Mouse (Mus musculus): ENCODE data around the gene Rabgap1l. TPM values are rescaled to one million over a fixed set of nuclear protein-coding genes. Genes with fewer than 3 reads are reported as not detected.

The Rabgap1l gene
- total and polyA plus RNA-seq, 2 experiments from 2014 or later: 34.1 to 110 TPM

DNA sequence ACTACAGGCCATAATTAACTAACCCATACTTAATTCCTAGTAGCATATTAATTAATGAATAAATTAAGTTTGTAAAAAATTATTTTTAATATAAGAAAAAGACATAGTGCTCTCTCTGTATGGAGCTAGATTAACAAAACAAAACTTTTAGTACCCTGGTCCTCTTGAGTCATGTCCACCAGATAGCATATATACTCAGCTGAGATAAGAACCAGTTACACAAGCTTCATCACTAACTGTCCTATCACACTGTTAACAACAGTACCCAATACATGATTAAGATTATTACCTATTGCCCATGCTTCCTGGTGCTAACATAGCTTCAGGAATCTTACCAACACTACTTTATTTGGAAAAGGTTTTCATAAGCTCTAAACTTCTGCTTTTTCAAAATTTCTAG, 82.5 kb downstream of the Rabgap1l start:
- H3K4me3 ChIP-seq (ENCODE audit: low read depth, low read length): no peak overlapping the region
- H3K27ac ChIP-seq (ENCODE audit: low read depth, low read length): no peak overlapping the region
- no peak overlapping the region for H3K4me2 ChIP-seq (ENCODE audit: low read depth, low read length, poor library complexity, severe bottlenecking)
- ATAC-seq (ENCODE audit: low FRiP score) (no peak), DNase-seq (ENCODE audit: low spot score) (no peak)
- no peaks in the 10 kb centered on the region for H3K9me3 ChIP-seq (ENCODE audit: low read length)
- H3K27me3 ChIP-seq (ENCODE audit: insufficient read depth, low read length): no peaks in the 10 kb centered on the region
- no peak for TF ChIP-seq CTCF (IDR thresholded peaks at IDR 0.05)
- no peaks in the 10 kb centered on the region for H3K4me1 ChIP-seq (ENCODE audit: insufficient read depth, low read length)
- no peaks in the 10 kb centered on the region for H3K36me3 ChIP-seq (ENCODE audit: insufficient read depth, low read length)
- no peak overlapping the region for H3K9ac ChIP-seq (replicated peaks; ENCODE audit: low read length, poor library complexity, severe bottlenecking)

- DNase-seq (ENCODE audit: low spot score) (no peak), ATAC-seq (ENCODE audit: low FRiP score) (no peak)
- 94% methylated on average over 2 of the region's 2 CpGs for whole genome bisulfite sequencing
These were observed 88.4 kb downstream of the Rabgap1l start for GRCm38 (mm10) chr1:160704596-160704995.

GRCm38 (mm10) chr1:160703813-160704212, 89.2 kb downstream of the Rabgap1l start:
- no peaks in the 10 kb centered on the region for H3K4me1 ChIP-seq (ENCODE audit: insufficient read depth, low read length)
- H3K9ac ChIP-seq (replicated peaks; ENCODE audit: low read length, poor library complexity, severe bottlenecking): no peak overlapping the region
- no peaks in the 10 kb centered on the region for H3K27me3 ChIP-seq (ENCODE audit: insufficient read depth, low read length)
- no peak for ATAC-seq (ENCODE audit: low FRiP score)
- no peak overlapping the region for H3K27ac ChIP-seq (ENCODE audit: low read depth, low read length)
- 0 out of 2 replicates have a peak, but pooled peaks cover 5% of the 10 kb centered on the region for H3K36me3 ChIP-seq (ENCODE audit: insufficient read depth, low read length)
- H3K4me2 ChIP-seq (ENCODE audit: low read depth, low read length, poor library complexity, severe bottlenecking): no peak overlapping the region
- no peak overlapping the region for H3K4me3 ChIP-seq (ENCODE audit: low read depth, low read length)
- DNase-seq (ENCODE audit: low spot score): no peak
- 98% methylated on average over 6 of the region's 6 CpGs for WGBS
- no peaks in the 10 kb centered on the region for H3K9me3 ChIP-seq (ENCODE audit: low read length)
- TF ChIP-seq CTCF (IDR thresholded peaks at IDR 0.05): no peak

More at GRCm38 (mm10) chr1:160704596-160704995, 88.4 kb downstream of the Rabgap1l start:
- no peak for TF ChIP-seq CTCF (IDR thresholded peaks at IDR 0.05)
- Histone ChIP-seq H3K4me2 (ENCODE audit: low read depth, low read length, poor library complexity, severe bottlenecking) (no peak overlapping the region), H3K4me1 (ENCODE audit: insufficient read depth, low read length) (no peaks in the 10 kb centered on the region), H3K9me3 (ENCODE audit: low read length) (no peaks in the 10 kb centered on the region), H3K27ac (ENCODE audit: low read depth, low read length) (no peak overlapping the region), H3K4me3 (ENCODE audit: low read depth, low read length) (no peak overlapping the region), H3K36me3 (ENCODE audit: insufficient read depth, low read length) (0 out of 2 replicates have a peak, but pooled peaks cover 5% of the 10 kb centered on the region), H3K27me3 (ENCODE audit: insufficient read depth, low read length) (no peaks in the 10 kb centered on the region), H3K9ac (replicated peaks; ENCODE audit: low read length, poor library complexity, severe bottlenecking) (no peak overlapping the region)

GRCm38 (mm10) chr1:160693094-160693447, 99.9 kb downstream of the Rabgap1l start:
- Histone ChIP-seq H3K27ac (ENCODE audit: low read depth, low read length) (no peak overlapping the region), H3K9ac (replicated peaks; ENCODE audit: low read length, poor library complexity, severe bottlenecking) (no peak overlapping the region), H3K4me2 (ENCODE audit: low read depth, low read length, poor library complexity, severe bottlenecking) (no peak overlapping the region), H3K4me3 (ENCODE audit: low read depth, low read length) (no peak overlapping the region), H3K27me3 (ENCODE audit: insufficient read depth, low read length) (no peaks in the 10 kb centered on the region), H3K4me1 (ENCODE audit: insufficient read depth, low read length) (no peaks in the 10 kb centered on the region), H3K36me3 (ENCODE audit: insufficient read depth, low read length) (no peaks in the 10 kb centered on the region), H3K9me3 (ENCODE audit: low read length) (no peaks in the 10 kb centered on the region)
- ATAC-seq (ENCODE audit: low FRiP score) (peak; percentile 82), DNase-seq (ENCODE audit: low spot score) (peak; percentile 96)
- no peak for TF ChIP-seq CTCF (IDR thresholded peaks at IDR 0.05)
- WGBS: 46% methylated on average over 1 of the region's 1 CpGs

DNA sequence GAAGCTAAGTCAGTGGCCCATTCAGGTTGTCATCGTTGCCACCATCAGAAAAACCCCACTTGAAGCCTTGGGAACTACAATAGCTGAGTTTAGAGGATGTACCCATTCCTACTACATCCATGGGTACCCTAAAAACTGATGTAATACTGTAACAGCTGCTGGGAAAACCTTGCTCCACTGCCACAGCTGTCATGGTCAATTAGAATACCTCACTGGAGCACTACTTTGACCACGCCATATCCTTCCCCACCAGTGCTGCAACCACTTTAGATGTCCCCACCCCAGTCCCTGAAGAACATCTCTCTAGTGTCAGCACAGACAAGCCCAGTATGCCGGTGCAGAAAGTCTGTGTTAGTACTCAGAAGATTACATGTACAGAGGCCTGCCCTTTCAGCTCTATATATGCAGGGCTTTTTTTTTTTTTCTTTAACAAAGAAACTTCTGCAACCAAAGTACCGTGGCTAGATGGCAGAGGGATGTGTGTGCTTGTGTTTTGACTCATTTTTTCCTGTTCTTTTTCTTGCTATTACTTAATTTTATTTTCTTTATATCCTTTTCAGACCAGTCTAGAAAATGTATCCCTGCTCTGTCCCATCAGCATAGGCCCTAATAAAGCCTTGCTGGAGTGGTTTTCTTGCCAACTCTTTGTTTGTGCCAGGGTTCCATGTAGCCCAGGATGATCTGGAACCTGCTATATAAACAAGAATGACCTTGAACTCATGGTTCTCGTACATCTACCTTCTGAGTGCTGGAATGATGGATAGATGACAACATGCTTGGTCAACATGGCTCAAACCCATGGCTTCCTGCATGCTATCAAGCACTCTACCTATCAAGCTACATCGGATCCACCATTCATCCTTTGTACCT, 100.6 kb downstream of the Rabgap1l start:
- Histone ChIP-seq H3K9ac (replicated peaks; ENCODE audit: low read length, poor library complexity, severe bottlenecking) (no peak overlapping the region), H3K9me3 (ENCODE audit: low read length) (no peaks in the 10 kb centered on the region), H3K4me3 (ENCODE audit: low read depth, low read length) (no peak overlapping the region), H3K27me3 (ENCODE audit: insufficient read depth, low read length) (no peaks in the 10 kb centered on the region), H3K4me1 (ENCODE audit: insufficient read depth, low read length) (no peaks in the 10 kb centered on the region), H3K27ac (ENCODE audit: low read depth, low read length) (no peak overlapping the region), H3K36me3 (ENCODE audit: insufficient read depth, low read length) (no peaks in the 10 kb centered on the region), H3K4me2 (ENCODE audit: low read depth, low read length, poor library complexity, severe bottlenecking) (no peak overlapping the region)
- no peak for TF ChIP-seq CTCF (IDR thresholded peaks at IDR 0.05)
- ATAC-seq (ENCODE audit: low FRiP score) (0 out of 2 replicates have a peak, but pooled peaks have one; percentile 7), DNase-seq (ENCODE audit: low spot score) (no peak)
- WGBS: 84% methylated on average over 6 of the region's 6 CpGs

- H3K36me3 ChIP-seq (ENCODE audit: insufficient read depth, low read length): no peaks in the 10 kb centered on the region
- no peak for TF ChIP-seq CTCF (IDR thresholded peaks at IDR 0.05)
- H3K4me1 ChIP-seq (ENCODE audit: insufficient read depth, low read length): no peaks in the 10 kb centered on the region
- ATAC-seq (ENCODE audit: low FRiP score) (no peak), DNase-seq (ENCODE audit: low spot score) (no peak)
- no peak overlapping the region for H3K4me3 ChIP-seq (ENCODE audit: low read depth, low read length)
- H3K4me2 ChIP-seq (ENCODE audit: low read depth, low read length, poor library complexity, severe bottlenecking): no peak overlapping the region
- H3K27me3 ChIP-seq (ENCODE audit: insufficient read depth, low read length): no peaks in the 10 kb centered on the region
- H3K27ac ChIP-seq (ENCODE audit: low read depth, low read length): no peak overlapping the region
- 97% methylated on average over 1 of the region's 1 CpGs for WGBS
- no peak overlapping the region for H3K9ac ChIP-seq (replicated peaks; ENCODE audit: low read length, poor library complexity, severe bottlenecking)
- H3K9me3 ChIP-seq (ENCODE audit: low read length): no peaks in the 10 kb centered on the region
These were observed 101.8 kb downstream of the Rabgap1l start for GRCm38 (mm10) chr1:160691196-160691590.
